Mouse (Mus musculus) hindbrain, embryonic 13.5 days (tissue): ENCODE data around the gene Ptprt. TPM values are rescaled to one million over a fixed set of nuclear protein-coding genes. Genes with fewer than 3 reads are reported as not detected.

Experiments
- ATAC-seq: fragments of 200-750 bp; cut with Nextera tagmentation; 2 replicates; pipeline ENCODE4 v1.8.0; 2017; ENCODE audit warnings: moderate TSS enrichment; ENCODE audit not compliant: low FRiP score
- H3K27ac ChIP-seq: fragments of 300-500 bp; sonication (generic); 2 replicates; pipeline ENCODE4 v1.5.1; 2015; ENCODE audit warnings: inconsistent platforms, mild to moderate bottlenecking, moderate library complexity
- H3K27me3 ChIP-seq: fragments of 300-500 bp; sonication (generic); 2 replicates; pipeline ENCODE4 v1.6.1; 2015; ENCODE audit warnings: mild to moderate bottlenecking, inconsistent platforms
- H3K36me3 ChIP-seq: fragments of 300-500 bp; sonication (generic); 2 replicates; pipeline ENCODE4 v1.6.1; 2015; ENCODE audit warnings: mild to moderate bottlenecking, inconsistent platforms
- H3K4me1 ChIP-seq: fragments of 300-500 bp; sonication (generic); replicated peaks from 2 replicates; pipeline ENCODE4 v1.6.1; 2015; ENCODE audit warnings: inconsistent platforms
- H3K4me2 ChIP-seq: fragments of 300-500 bp; sonication (generic); 2 replicates; pipeline ENCODE4 v1.6.1; 2015; ENCODE audit warnings: inconsistent platforms, mild to moderate bottlenecking, moderate library complexity
- H3K4me3 ChIP-seq: fragments of 300-500 bp; sonication (generic); 2 replicates; pipeline ENCODE4 v1.5.1; 2015; ENCODE audit warnings: mild to moderate bottlenecking, inconsistent platforms
- H3K9ac ChIP-seq: fragments of 300-500 bp; sonication (generic); 2 replicates; pipeline ENCODE4 v1.6.1; 2015; ENCODE audit warnings: mild to moderate bottlenecking, inconsistent platforms
- H3K9me3 ChIP-seq: fragments of 300-500 bp; sonication (generic); 2 replicates; pipeline ENCODE4 v1.6.1; 2016; ENCODE audit warnings: inconsistent platforms
- WGBS: fragments of 180-500 bp; shearing (Covaris S2); methylation state at CpG from one replicate; pipeline ENCODE4 v1.1.7; 2015; 5-methylcytosine and 5-hydroxymethylcytosine counted together
- polyA plus RNA-seq: library from polyadenylated mRNA; unstranded; fragments of >200 nt; fragmentation: Nextera tagmentation; extraction: Ambion mirVana; gene quantifications from 2 replicates; pipeline ENCODE4 v1.2.1, GENCODE M21; 2015

Gene Ptprt
- polyA plus RNA-seq, 1 experiment from 2014 or later: 8.4 TPM

- Histone ChIP-seq H3K4me1 (peaks cover 50% of the 10 kb centered on the region), H3K4me3 (peak overlapping the region; percentile 73; the same call in 1 of the 2 replicates), H3K9ac (no peak overlapping the region), H3K36me3 (no peaks in the 10 kb centered on the region), H3K27me3 (peaks cover 35% of the 10 kb centered on the region), H3K9me3 (no peaks in the 10 kb centered on the region), H3K4me2 (peak overlapping the region; percentile 97), H3K27ac (0 out of 2 replicates have a peak overlapping the region, but pooled peaks have one; percentile 30)
- no peak for ATAC-seq
- 37% methylated on average over 7 of the region's 7 CpGs for WGBS
Observed at GRCm38 (mm10) chr2:162657541-162657940, 3.4 kb downstream of the Ptprt start.

GRCm38 (mm10) chr2:162654416-162654815, 6.5 kb downstream of the Ptprt start:
- Histone ChIP-seq H3K9ac (no peak overlapping the region), H3K4me3 (no peak overlapping the region), H3K27ac (no peak overlapping the region), H3K27me3 (peaks cover 9% of the 10 kb centered on the region; the same call in 1 of the 2 replicates), H3K36me3 (no peaks in the 10 kb centered on the region), H3K4me2 (no peak overlapping the region), H3K9me3 (no peaks in the 10 kb centered on the region), H3K4me1 (peaks cover 25% of the 10 kb centered on the region)
- no peak for ATAC-seq
- WGBS: 81% methylated on average over 4 of the region's 4 CpGs

GRCm38 (mm10) chr2:162638676-162639075, 22.3 kb downstream of the Ptprt start:
- Histone ChIP-seq H3K27ac (peak overlapping the region; percentile 30; the same call in 1 of the 2 replicates), H3K4me1 (peaks cover 52% of the 10 kb centered on the region), H3K4me2 (no peak overlapping the region), H3K4me3 (no peak overlapping the region), H3K9me3 (no peaks in the 10 kb centered on the region), H3K9ac (no peak overlapping the region), H3K36me3 (no peaks in the 10 kb centered on the region), H3K27me3 (0 out of 2 replicates have a peak, but pooled peaks cover 7% of the 10 kb centered on the region)
- ATAC-seq: no peak; the same call in 1 of the 2 replicates
- WGBS: 53% methylated on average over 4 of the region's 4 CpGs

- Histone ChIP-seq H3K27ac (0 out of 2 replicates have a peak overlapping the region, but pooled peaks have one; percentile 62), H3K36me3 (no peaks in the 10 kb centered on the region), H3K9me3 (no peaks in the 10 kb centered on the region), H3K4me2 (no peak overlapping the region), H3K27me3 (peaks cover 15% of the 10 kb centered on the region; the same call in 1 of the 2 replicates), H3K9ac (no peak overlapping the region), H3K4me3 (no peak overlapping the region), H3K4me1 (peaks cover 52% of the 10 kb centered on the region)
- WGBS: 58% methylated on average over 1 of the region's 1 CpGs
- no peak for ATAC-seq
Observed at GRCm38 (mm10) chr2:162637537-162637936, 23.4 kb downstream of the Ptprt start.

- Histone ChIP-seq H3K9me3 (no peaks in the 10 kb centered on the region), H3K4me2 (no peak overlapping the region), H3K9ac (no peak overlapping the region), H3K27ac (peak overlapping the region; percentile 62), H3K27me3 (peaks cover 15% of the 10 kb centered on the region; the same call in 1 of the 2 replicates), H3K36me3 (no peaks in the 10 kb centered on the region), H3K4me1 (peaks cover 56% of the 10 kb centered on the region), H3K4me3 (no peak overlapping the region)
- ATAC-seq: peak; percentile 75
- 28% methylated on average over 9 of the region's 9 CpGs for WGBS
Observed at GRCm38 (mm10) chr2:162636387-162637009, 24.4 kb downstream of the Ptprt start.

GRCm38 (mm10) chr2:162634901-162635300, 26.0 kb downstream of the Ptprt start:
- WGBS: 35% methylated on average over 5 of the region's 5 CpGs
- Histone ChIP-seq H3K4me2 (no peak overlapping the region), H3K36me3 (no peaks in the 10 kb centered on the region), H3K27ac (no peak overlapping the region), H3K9me3 (no peaks in the 10 kb centered on the region), H3K4me3 (no peak overlapping the region), H3K27me3 (peaks cover 15% of the 10 kb centered on the region; the same call in 1 of the 2 replicates), H3K4me1 (peaks cover 56% of the 10 kb centered on the region), H3K9ac (no peak overlapping the region)
- ATAC-seq: no peak

- Histone ChIP-seq H3K9me3 (no peaks in the 10 kb centered on the region), H3K4me2 (no peak overlapping the region), H3K9ac (no peak overlapping the region), H3K36me3 (no peaks in the 10 kb centered on the region), H3K4me3 (no peak overlapping the region), H3K27ac (no peak overlapping the region), H3K27me3 (no peaks in the 10 kb centered on the region), H3K4me1 (no peaks in the 10 kb centered on the region)
- 93% methylated on average over 3 of the region's 3 CpGs for WGBS
- no peak for ATAC-seq
Observed at GRCm38 (mm10) chr2:162626076-162626475, 34.9 kb downstream of the Ptprt start.

- no peak overlapping the region for H3K4me2 ChIP-seq
- H3K4me1 ChIP-seq: no peaks in the 10 kb centered on the region
- no peaks in the 10 kb centered on the region for H3K27me3 ChIP-seq
- H3K4me3 ChIP-seq: no peak overlapping the region
- WGBS: 92% methylated on average over 3 of the region's 3 CpGs
- H3K36me3 ChIP-seq: no peaks in the 10 kb centered on the region
- H3K9ac ChIP-seq: no peak overlapping the region
- no peak overlapping the region for H3K27ac ChIP-seq
- no peaks in the 10 kb centered on the region for H3K9me3 ChIP-seq
- no peak for ATAC-seq
Observed at GRCm38 (mm10) chr2:162624707-162625106, 36.2 kb downstream of the Ptprt start.

- Histone ChIP-seq H3K4me3 (no peak overlapping the region), H3K4me1 (no peaks in the 10 kb centered on the region), H3K27ac (no peak overlapping the region), H3K9me3 (no peaks in the 10 kb centered on the region), H3K27me3 (no peaks in the 10 kb centered on the region), H3K9ac (no peak overlapping the region), H3K36me3 (no peaks in the 10 kb centered on the region), H3K4me2 (no peak overlapping the region)
- WGBS: 86% methylated on average over 2 of the region's 2 CpGs
- no peak for ATAC-seq
Observed at GRCm38 (mm10) chr2:162614256-162614655, 46.7 kb downstream of the Ptprt start.

- H3K4me3 ChIP-seq: no peak overlapping the region
- no peak overlapping the region for H3K4me2 ChIP-seq
- no peaks in the 10 kb centered on the region for H3K9me3 ChIP-seq
- WGBS: 81% methylated on average over 4 of the region's 4 CpGs
- no peak overlapping the region for H3K9ac ChIP-seq
- H3K27me3 ChIP-seq: no peaks in the 10 kb centered on the region
- ATAC-seq: no peak
- no peak overlapping the region for H3K27ac ChIP-seq
- H3K4me1 ChIP-seq: no peaks in the 10 kb centered on the region
- no peaks in the 10 kb centered on the region for H3K36me3 ChIP-seq
Observed at GRCm38 (mm10) chr2:162613480-162613879, 47.5 kb downstream of the Ptprt start.

GRCm38 (mm10) chr2:162602721-162603120, 58.2 kb downstream of the Ptprt start:
- Histone ChIP-seq H3K9ac (no peak overlapping the region), H3K4me3 (no peak overlapping the region), H3K27me3 (no peaks in the 10 kb centered on the region), H3K4me2 (no peak overlapping the region), H3K9me3 (no peaks in the 10 kb centered on the region), H3K27ac (no peak overlapping the region), H3K4me1 (no peaks in the 10 kb centered on the region), H3K36me3 (no peaks in the 10 kb centered on the region)
- no peak for ATAC-seq
- 95% methylated on average over 5 of the region's 5 CpGs for WGBS

GRCm38 (mm10) chr2:162591388-162591787, 69.6 kb downstream of the Ptprt start:
- Histone ChIP-seq H3K27me3 (no peaks in the 10 kb centered on the region), H3K4me1 (peaks cover 4% of the 10 kb centered on the region; the same call in 1 of the 2 replicates), H3K4me3 (no peak overlapping the region), H3K4me2 (no peak overlapping the region), H3K36me3 (no peaks in the 10 kb centered on the region), H3K9me3 (no peaks in the 10 kb centered on the region), H3K9ac (no peak overlapping the region), H3K27ac (no peak overlapping the region)
- 89% methylated on average over 3 of the region's 3 CpGs for WGBS
- no peak for ATAC-seq

- ATAC-seq: no peak
- no peaks in the 10 kb centered on the region for H3K27me3 ChIP-seq
- no peak overlapping the region for H3K27ac ChIP-seq
- no peak overlapping the region for H3K4me2 ChIP-seq
- peaks cover 7% of the 10 kb centered on the region; the same call in 1 of the 2 replicates for H3K4me1 ChIP-seq
- 82% methylated on average over 4 of the region's 4 CpGs for WGBS
- no peak overlapping the region for H3K9ac ChIP-seq
- no peak overlapping the region for H3K4me3 ChIP-seq
- H3K9me3 ChIP-seq: no peaks in the 10 kb centered on the region
- no peaks in the 10 kb centered on the region for H3K36me3 ChIP-seq
Observed at GRCm38 (mm10) chr2:162581651-162582050, 79.3 kb downstream of the Ptprt start.
